Mouse (Mus musculus) c-Kit-negative CD71-positive TER-119-positive erythroid progenitor cells, embryonic 14.5 days (primary cell): ENCODE measurements around the gene Map3k21.

Source experiments
- DNase-seq: peaks from one replicate; pipeline ENCODE4 v3.0.0-alpha.2; 2013; ENCODE audit warnings: low read depth, low spot score

The Map3k21 gene

GRCm38 (mm10) chr8:125914386-125914785 lies 4.1 kb downstream of the Map3k21 start:
- no peak for DNase-seq

GRCm38 (mm10) chr8:125917013-125917412 lies 6.8 kb downstream of the Map3k21 start:
- no peak for DNase-seq

GRCm38 (mm10) chr8:125918719-125919118 lies 8.5 kb downstream of the Map3k21 start:
- DNase-seq, result no peak

GRCm38 (mm10) chr8:125919560-125919959 lies 9.3 kb downstream of the Map3k21 start:
- no peak for DNase-seq

GRCm38 (mm10) chr8:125920281-125920680 lies 10.0 kb downstream of the Map3k21 start:
- DNase-seq, result no peak

GRCm38 (mm10) chr8:125920761-125921160 lies 10.5 kb downstream of the Map3k21 start:
- DNase-seq, result no peak

- no peak for DNase-seq
Observed at GRCm38 (mm10) chr8:125922333-125922732, 12.1 kb downstream of the Map3k21 start.

GRCm38 (mm10) chr8:125926636-125927035 lies 16.4 kb downstream of the Map3k21 start:
- DNase-seq, result no peak

GRCm38 (mm10) chr8:125930276-125931046 lies 20.2 kb downstream of the Map3k21 start:
- no peak for DNase-seq

GRCm38 (mm10) chr8:125931822-125932221 lies 21.6 kb downstream of the Map3k21 start:
- no peak for DNase-seq

GRCm38 (mm10) chr8:125935649-125936048 lies 25.4 kb downstream of the Map3k21 start:
- no peak for DNase-seq

GRCm38 (mm10) chr8:125944511-125944910 lies 34.3 kb downstream of the Map3k21 start:
- no peak for DNase-seq

- DNase-seq, result no peak
Observed at GRCm38 (mm10) chr8:125948696-125949308, 38.6 kb downstream of the Map3k21 start.

- peak; percentile 49 for DNase-seq
Observed at GRCm38 (mm10) chr8:125950007-125950940, 40.0 kb downstream of the Map3k21 start.

- DNase-seq, result no peak
Observed at GRCm38 (mm10) chr8:125955671-125956070, 45.4 kb downstream of the Map3k21 start.

GRCm38 (mm10) chr8:125956796-125957195 lies 46.5 kb downstream of the Map3k21 start:
- DNase-seq, result no peak

- no peak for DNase-seq
Observed at GRCm38 (mm10) chr8:125957226-125957993, 47.2 kb downstream of the Map3k21 start.

- no peak for DNase-seq
Observed at GRCm38 (mm10) chr8:125957994-125958368, 47.7 kb downstream of the Map3k21 start.

GRCm38 (mm10) chr8:125959363-125959771 lies 49.1 kb downstream of the Map3k21 start:
- no peak for DNase-seq

GRCm38 (mm10) chr8:125960037-125960436 lies 49.8 kb downstream of the Map3k21 start:
- no peak for DNase-seq

GRCm38 (mm10) chr8:125961790-125962189 lies 51.5 kb downstream of the Map3k21 start:
- no peak for DNase-seq
